Mouse (Mus musculus) heart, embryonic 12.5 days (tissue): ENCODE measurements around the gene Ubtf. TPM values are rescaled to one million over a fixed set of nuclear protein-coding genes. Genes with fewer than 3 reads are reported as not detected.

ENCODE experiments used
- ATAC-seq: fragments of 200-750 bp; cut with Nextera tagmentation; 2 replicates; pipeline ENCODE4 v1.8.0; 2017; ENCODE audit warnings: moderate TSS enrichment, moderate library complexity; ENCODE audit not compliant: insufficient number of reproducible peaks, low FRiP score
- H3K27ac ChIP-seq: fragments of 300-500 bp; sonication (generic); 2 replicates; pipeline ENCODE4 v1.5.1; 2016; ENCODE audit warnings: mild to moderate bottlenecking, moderate library complexity; ENCODE audit not compliant: poor library complexity, severe bottlenecking
- H3K27me3 ChIP-seq: fragments of 300-500 bp; sonication (generic); replicated peaks from 2 replicates; pipeline ENCODE4 v1.6.1; 2016; ENCODE audit warnings: mild to moderate bottlenecking, moderate library complexity
- H3K36me3 ChIP-seq: fragments of 300-500 bp; sonication (generic); 2 replicates; pipeline ENCODE4 v1.6.1; 2016; ENCODE audit warnings: mild to moderate bottlenecking, moderate library complexity
- H3K4me1 ChIP-seq: fragments of 300-500 bp; sonication (generic); replicated peaks from 2 replicates; pipeline ENCODE4 v1.6.1; 2016; ENCODE audit warnings: mild to moderate bottlenecking
- H3K4me2 ChIP-seq: fragments of 300-500 bp; sonication (generic); 2 replicates; pipeline ENCODE4 v1.6.1; 2016; ENCODE audit warnings: mild to moderate bottlenecking, moderate library complexity
- H3K4me3 ChIP-seq: fragments of 300-500 bp; sonication (generic); 2 replicates; pipeline ENCODE4 v1.5.1; 2016; ENCODE audit warnings: mild to moderate bottlenecking
- H3K9ac ChIP-seq: fragments of 300-500 bp; sonication (generic); 2 replicates; pipeline ENCODE4 v1.6.1; 2016; ENCODE audit warnings: mild to moderate bottlenecking, moderate library complexity
- H3K9me3 ChIP-seq: fragments of 300-500 bp; sonication (generic); replicated peaks from 2 replicates; pipeline ENCODE4 v1.6.1; 2016; ENCODE audit warnings: mild to moderate bottlenecking, moderate library complexity
- WGBS: fragments of 180-500 bp; shearing (Covaris S2); methylation state at CpG from one replicate; pipeline ENCODE4 v1.1.7; 2016; 5-methylcytosine and 5-hydroxymethylcytosine counted together
- polyA plus RNA-seq: library from polyadenylated mRNA; unstranded; fragments of >200 nt; fragmentation: Nextera tagmentation; extraction: Ambion mirVana; gene quantifications from 2 replicates; pipeline ENCODE4 v1.2.1, GENCODE M21; 2016

The Ubtf gene
- polyA plus RNA-seq, 1 experiment from 2014 or later, result 65.4 TPM

- no peaks in the 10 kb centered on the region for H3K27me3 ChIP-seq
- no peak overlapping the region for H3K27ac ChIP-seq
- 58% methylated on average over 6 of the region's 6 CpGs for WGBS
- H3K36me3 ChIP-seq, result peaks cover 53% of the 10 kb centered on the region
- H3K4me1 ChIP-seq, result peaks cover 34% of the 10 kb centered on the region
- no peak overlapping the region for H3K4me3 ChIP-seq
- H3K9me3 ChIP-seq, result no peaks in the 10 kb centered on the region
- no peak overlapping the region for H3K4me2 ChIP-seq
- H3K9ac ChIP-seq, result 0 out of 2 replicates have a peak overlapping the region, but pooled peaks have one; percentile 14
- no peak for ATAC-seq
Observed at GRCm38 (mm10) chr11:102258095-102258494, 61.4 kb downstream of the Ubtf start.

GRCm38 (mm10) chr11:102257514-102257913 lies 62.0 kb downstream of the Ubtf start:
- no peak overlapping the region for H3K27ac ChIP-seq
- 42% methylated on average over 9 of the region's 9 CpGs for WGBS
- peaks cover 51% of the 10 kb centered on the region for H3K36me3 ChIP-seq
- no peaks in the 10 kb centered on the region for H3K9me3 ChIP-seq
- H3K4me3 ChIP-seq, result no peak overlapping the region
- no peaks in the 10 kb centered on the region for H3K27me3 ChIP-seq
- 0 out of 2 replicates have a peak overlapping the region, but pooled peaks have one; percentile 23 for H3K9ac ChIP-seq
- no peak for ATAC-seq
- H3K4me1 ChIP-seq, result peaks cover 34% of the 10 kb centered on the region
- H3K4me2 ChIP-seq, result no peak overlapping the region

Other genes with a start within 250 kb of the Ubtf start
- 15.4 and 17.8 TPM in 2 replicates for gene Mpp2, start 231.2 kb downstream of the Ubtf start, polyA plus RNA-seq
- not detected in 2 replicates for gene Ppy, start 218.4 kb downstream of the Ubtf start, polyA plus RNA-seq
- not detected in 2 replicates for gene Pyy, start 211.9 kb downstream of the Ubtf start, polyA plus RNA-seq
- gene Nags, start 174.2 kb downstream of the Ubtf start, polyA plus RNA-seq, result 0.11 TPM in 1 of 2 replicates, not detected in the other
- gene Tmem101, start 163.3 kb downstream of the Ubtf start, polyA plus RNA-seq, result 36.8 and 37.6 TPM in 2 replicates
- 90.9 and 94.3 TPM in 2 replicates for gene Lsm12, start 134.4 kb downstream of the Ubtf start, polyA plus RNA-seq
- gene G6pc3, start 130.1 kb downstream of the Ubtf start, polyA plus RNA-seq, result 27.1 and 28.0 TPM in 2 replicates
- 92.2 and 95.9 TPM in 2 replicates for gene Hdac5, start 89.6 kb downstream of the Ubtf start, polyA plus RNA-seq
- 14.0 and 14.3 TPM in 2 replicates for gene BC030867, start 70.9 kb downstream of the Ubtf start, polyA plus RNA-seq
- gene Asb16, start 51.0 kb downstream of the Ubtf start, polyA plus RNA-seq, result 0.06 and 0.13 TPM in 2 replicates
- 35.7 and 38.9 TPM in 2 replicates for gene Tmub2, start 34.8 kb downstream of the Ubtf start, polyA plus RNA-seq
- 10.9 and 11.8 TPM in 2 replicates for gene Atxn7l3, start 23.1 kb downstream of the Ubtf start, polyA plus RNA-seq
- 114 and 116 TPM in 2 replicates for gene Slc4a1, start 46.5 kb upstream of the Ubtf start, polyA plus RNA-seq
- 1.7 and 1.8 TPM in 2 replicates for gene Rundc3a, start 73.7 kb upstream of the Ubtf start, polyA plus RNA-seq
- 253 and 260 TPM in 2 replicates for gene Slc25a39, start 88.2 kb upstream of the Ubtf start, polyA plus RNA-seq
- gene Grn, start 110.6 kb upstream of the Ubtf start, polyA plus RNA-seq, result 189 and 191 TPM in 2 replicates
- gene Fam171a2, start 127.9 kb upstream of the Ubtf start, polyA plus RNA-seq, result 4.5 and 5.6 TPM in 2 replicates
- gene Itga2b, start 150.4 kb upstream of the Ubtf start, polyA plus RNA-seq, result 16.5 and 22.5 TPM in 2 replicates
- gene Gpatch8, start 236.7 kb upstream of the Ubtf start, polyA plus RNA-seq, result 38.9 and 42.7 TPM in 2 replicates